Mouse (Mus musculus) cerebellum, postnatal 10 days (tissue): ENCODE measurements around the gene Dpp9.
"Not testable (repeated sequence)": the region's sequence is repeated elsewhere in the genome, so short reads cannot be mapped to it uniquely, and the experiment has no call there.

Experiments
- DNase-seq, 2 experiments: peaks; one replicate each; pipeline ENCODE4 v3.0.0; 2021; ENCODE audit warnings: mixed read lengths in 2 of 2

The Dpp9 gene

GRCm38 (mm10) chr17:56218377-56219191 is at the start of gene Dpp9:
Gene Dpp9 (minus strand): TSS chr17:56218905.
- DNase-seq = peak; percentile 93 to 94

- DNase-seq = no peak
These were observed 47.6 kb upstream of the Dpp9 start for GRCm38 (mm10) chr17:56266271-56266670.

- no peak for DNase-seq
These were observed 47.2 kb upstream of the Dpp9 start for GRCm38 (mm10) chr17:56265869-56266268.

- DNase-seq = no peak
These were observed 46.3 kb upstream of the Dpp9 start for GRCm38 (mm10) chr17:56265011-56265410.

DNA sequence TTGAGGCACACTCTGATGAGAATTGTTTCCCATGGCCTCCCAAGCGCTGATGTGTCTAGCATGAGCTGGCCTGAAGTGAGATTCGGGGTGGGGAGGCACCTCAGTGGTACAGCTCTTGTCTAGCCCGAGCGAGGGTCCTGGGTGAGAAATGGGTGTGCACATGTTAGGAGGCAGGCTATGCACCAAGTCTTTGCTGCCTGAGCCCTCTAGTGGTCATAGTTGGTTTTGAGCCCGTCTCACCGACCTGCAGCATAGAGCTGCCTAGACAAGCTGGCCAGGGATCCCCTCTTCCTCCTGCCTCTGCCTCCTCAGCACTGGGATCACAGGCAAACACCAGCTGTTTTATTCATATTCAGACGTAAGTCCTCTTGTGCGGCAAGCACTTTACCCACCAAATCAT is 45.3 kb upstream of the Dpp9 start:
- peak; percentile 90 to 93 for DNase-seq

DNA sequence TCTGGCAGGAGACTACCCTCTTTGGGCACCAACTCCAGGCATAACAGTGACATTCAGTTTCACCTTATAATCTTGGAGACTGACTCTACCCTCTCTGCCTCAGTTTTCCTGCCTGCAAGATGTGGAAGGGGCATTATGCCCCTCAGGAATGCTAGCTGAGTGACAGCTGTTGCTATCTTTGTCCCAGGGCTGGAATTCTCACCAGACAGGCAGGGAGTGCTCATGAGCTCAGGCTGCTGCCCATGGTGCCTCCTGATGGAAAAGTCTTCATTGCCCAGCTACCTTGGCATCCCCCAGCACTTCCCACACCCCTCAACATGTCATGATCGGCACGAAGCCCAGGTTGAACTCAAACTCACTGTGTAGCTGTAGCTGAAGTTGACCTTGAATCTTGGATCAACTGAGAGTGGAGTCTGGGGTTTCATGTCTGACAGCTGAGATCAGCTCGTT is 44.0 kb upstream of the Dpp9 start:
- no peak for DNase-seq

- no peak for DNase-seq
These were observed 42.5 kb upstream of the Dpp9 start for GRCm38 (mm10) chr17:56261166-56261565.

GRCm38 (mm10) chr17:56259301-56260037 is 40.8 kb upstream of the Dpp9 start:
- DNase-seq = no peak

GRCm38 (mm10) chr17:56258812-56259211 is 40.1 kb upstream of the Dpp9 start:
- DNase-seq = not testable (repeated sequence)

- DNase-seq = not testable (repeated sequence)
These were observed 39.6 kb upstream of the Dpp9 start for GRCm38 (mm10) chr17:56258269-56258668.

DNA sequence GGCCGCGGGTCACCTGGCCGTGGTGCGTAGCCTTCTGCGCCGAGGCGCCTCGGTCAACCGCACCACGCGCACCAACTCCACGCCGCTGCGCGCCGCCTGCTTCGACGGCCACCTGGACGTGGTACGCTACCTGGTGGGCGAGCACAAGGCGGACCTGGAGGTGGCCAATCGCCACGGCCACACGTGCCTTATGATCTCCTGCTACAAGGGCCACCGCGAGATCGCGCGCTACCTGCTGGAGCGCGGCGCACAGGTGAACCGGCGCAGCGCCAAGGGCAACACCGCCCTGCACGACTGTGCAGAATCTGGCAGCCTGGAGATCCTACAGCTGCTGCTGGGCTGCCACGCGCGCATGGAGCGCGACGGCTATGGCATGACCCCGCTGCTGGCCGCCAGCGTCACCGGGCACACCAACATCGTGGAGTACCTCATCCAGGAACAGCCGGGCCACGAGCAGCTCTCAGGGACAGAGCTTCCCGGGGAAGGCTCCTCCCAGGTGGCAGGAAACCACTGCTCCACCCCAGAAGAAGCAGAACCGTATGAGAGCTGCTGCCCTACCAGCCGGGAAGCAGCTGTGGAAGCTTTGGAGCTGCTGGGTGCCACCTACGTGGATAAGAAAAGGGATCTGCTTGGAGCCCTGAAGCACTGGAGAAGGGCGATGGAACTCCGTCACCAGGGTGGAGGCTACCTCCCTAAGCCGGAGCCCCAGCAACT is 38.6 kb upstream of the Dpp9 start:
- peak; percentile 51 to 53 for DNase-seq

- DNase-seq = peak; percentile 95
These were observed 37.7 kb upstream of the Dpp9 start, which contains the start of gene Fem1a for GRCm38 (mm10) chr17:56256239-56256881. Gene Fem1a (plus strand): TSS chr17:56256810.

DNA sequence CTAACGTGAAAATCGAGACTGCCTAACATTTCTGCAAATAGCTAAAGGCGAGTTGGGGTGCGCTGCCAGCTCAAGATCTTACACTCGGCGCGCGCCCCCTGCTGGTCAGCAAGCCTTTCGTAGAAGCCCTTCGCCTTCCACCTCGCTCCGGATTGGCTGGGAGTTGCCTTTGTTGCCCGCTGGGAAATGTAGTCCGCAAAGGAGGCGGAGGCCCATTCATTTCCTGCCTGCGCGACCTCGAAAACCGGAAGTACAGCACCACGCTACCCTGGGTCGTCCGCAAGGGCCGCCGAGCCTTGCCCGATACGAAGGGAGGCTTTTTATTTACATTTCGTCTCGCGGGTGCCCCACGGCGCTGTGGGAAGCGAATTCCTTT is 37.1 kb upstream of the Dpp9 start:
- peak; percentile 100 for DNase-seq

GRCm38 (mm10) chr17:56255429-56255828 is 36.7 kb upstream of the Dpp9 start:
- DNase-seq = peak; percentile 76 to 77

GRCm38 (mm10) chr17:56254695-56255094 is 36.0 kb upstream of the Dpp9 start:
- DNase-seq = no peak

GRCm38 (mm10) chr17:56251136-56251829 is 32.6 kb upstream of the Dpp9 start:
- peak; percentile 87 to 91 for DNase-seq

GRCm38 (mm10) chr17:56245608-56246007 is 26.9 kb upstream of the Dpp9 start:
- peak in 1 of 2 experiments; percentile 34 for DNase-seq

DNA sequence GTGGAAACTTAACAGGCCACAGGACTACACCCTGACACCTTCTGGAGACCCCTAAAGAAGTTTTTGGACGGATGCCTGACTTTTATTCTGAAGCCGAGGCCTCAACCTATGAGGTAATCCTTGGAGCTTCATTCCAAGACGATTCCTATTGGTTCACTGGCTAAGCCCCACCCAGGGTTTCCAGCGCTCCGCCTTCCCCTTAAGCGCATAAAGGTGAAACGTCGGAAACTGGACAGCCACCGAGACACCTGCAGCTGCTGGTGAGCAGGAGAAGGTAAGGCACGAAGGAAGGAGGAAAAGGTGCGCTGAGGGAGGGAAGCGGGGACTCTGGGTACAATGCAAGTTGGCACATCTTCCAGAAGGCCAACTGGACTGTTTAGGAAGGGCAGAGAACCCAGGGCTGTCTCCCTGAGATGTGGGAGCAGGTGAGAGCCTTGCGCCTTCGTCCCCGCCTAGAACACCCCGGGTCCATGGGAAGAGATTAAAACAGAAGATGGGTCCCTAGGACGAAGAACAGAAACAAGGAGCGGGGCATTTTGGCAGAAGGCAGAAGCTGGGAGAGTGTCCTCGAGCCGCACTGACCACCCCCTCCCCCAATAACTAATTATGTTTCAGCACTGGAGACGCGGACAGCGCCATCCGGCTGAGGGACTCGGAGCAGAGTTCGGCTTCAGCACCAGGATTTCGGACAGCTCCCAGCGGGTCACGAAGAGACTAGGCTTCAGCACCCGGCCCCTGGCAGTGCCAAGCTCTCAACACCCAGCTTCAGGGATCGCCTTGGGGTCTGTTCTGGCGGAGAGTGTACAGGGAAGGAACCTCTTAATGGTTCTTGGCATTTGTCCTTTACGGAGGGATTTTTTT is 23.1 kb upstream of the Dpp9 start:
- peak; percentile 91 to 94 for DNase-seq

DNA sequence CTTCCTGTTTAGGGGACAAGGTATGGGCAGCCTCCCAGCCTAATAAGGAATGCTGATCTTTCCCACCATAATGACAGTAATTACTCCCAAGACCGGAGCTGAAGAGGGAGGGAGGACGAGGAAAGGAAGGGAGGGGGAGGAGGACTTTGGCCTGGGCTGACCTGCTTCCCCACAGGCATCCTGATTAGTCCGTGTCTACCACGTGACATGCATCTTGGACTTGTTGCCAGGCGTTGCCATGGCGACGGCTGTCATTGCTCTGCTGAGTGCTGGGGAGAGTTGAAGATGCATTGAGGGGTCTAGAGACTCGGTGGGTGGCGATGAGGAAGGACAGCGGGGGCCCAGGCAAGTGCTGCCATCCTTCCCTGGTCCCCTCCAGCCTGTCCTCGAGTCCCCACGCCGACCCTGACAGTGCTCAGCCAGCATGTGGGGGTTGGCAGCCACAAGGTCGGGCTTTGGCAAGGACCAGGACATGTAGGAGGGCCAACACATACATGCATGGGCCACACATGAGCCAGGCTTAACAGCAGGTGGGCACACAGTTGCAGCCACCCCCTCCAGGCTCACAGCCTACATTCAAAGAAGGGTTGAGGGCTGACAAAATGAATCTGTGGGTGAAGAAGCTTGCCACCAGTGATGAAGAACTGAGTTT is 15.2 kb upstream of the Dpp9 start:
- DNase-seq = peak; percentile 98

- peak in 1 of 2 experiments; percentile 37 for DNase-seq
These were observed 14.7 kb upstream of the Dpp9 start for GRCm38 (mm10) chr17:56233389-56233788.
